Mouse (Mus musculus) mouse trophoblast stem cell (cell line): ENCODE results near the gene Gatm.

Experiments used
- in situ Hi-C, 2 experiments: fragments of 300-500 bp; cut with MseI, MboI; formaldehyde crosslinking; loops; 2 replicates in 1 of 2; 3 replicates in 1 of 2; pipeline ENCODE4 v1.15.1; 2025

Gene Gatm

DNA sequence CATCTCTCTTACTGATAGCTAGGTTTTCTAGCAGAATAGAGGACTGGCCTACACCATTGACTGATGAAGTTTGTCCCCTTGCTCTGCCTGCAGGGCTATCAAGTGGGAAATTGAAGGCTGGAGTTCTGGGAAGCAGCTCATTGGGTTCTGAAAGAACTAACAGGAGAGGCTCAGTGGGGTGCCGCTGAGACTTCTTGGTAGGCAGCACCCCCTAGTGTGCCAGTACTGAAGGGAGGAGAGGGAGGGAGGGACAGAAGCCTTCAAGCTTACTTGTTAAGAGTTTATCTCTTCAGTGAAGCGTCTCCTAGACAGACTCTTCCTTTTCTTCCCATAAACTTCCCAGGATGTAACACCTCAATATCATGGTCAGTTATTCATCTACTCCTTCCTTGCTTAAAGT lies 52.8 kb downstream of the Gatm start:
- in situ Hi-C loops, result no loop called here
